Mouse (Mus musculus) cortical plate, adult 2 months (tissue): ENCODE results near the gene Muc13.

ENCODE experiments used
- CTCF ChIP-seq: fragments of 200-500 bp; IDR thresholded peaks from 2 replicates; pipeline ENCODE4 v1.5.1; 2011; ENCODE audit warnings: mild to moderate bottlenecking, control low read depth, low read length; ENCODE audit not compliant: insufficient read depth; ENCODE audit errors: extremely low read depth
- POLR2A ChIP-seq: fragments of 200-500 bp; IDR thresholded peaks from 2 replicates; pipeline ENCODE4 v1.6.1; 2011; ENCODE audit warnings: mild to moderate bottlenecking, low read length, control low read depth; ENCODE audit not compliant: insufficient read depth; ENCODE audit errors: extremely low read depth

DNA sequence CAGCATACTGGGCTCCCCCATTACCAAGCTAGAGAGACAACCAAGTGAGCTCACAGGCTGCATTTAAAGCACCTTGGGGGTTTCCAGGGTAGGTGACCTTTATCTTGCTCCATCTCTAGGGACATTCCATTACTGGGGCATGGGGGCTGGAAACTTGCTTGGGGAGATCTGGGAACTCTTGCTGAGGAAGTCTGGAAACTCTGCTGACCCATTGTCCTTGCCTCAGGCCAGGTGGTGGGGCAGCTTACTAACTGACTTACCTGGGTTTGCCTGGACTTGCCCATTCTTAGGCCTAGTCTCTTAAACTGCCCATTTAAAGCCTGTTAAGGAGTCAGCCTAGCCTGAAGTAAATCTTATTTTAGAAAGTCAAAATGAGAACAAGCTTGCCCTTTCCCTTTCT lies 59.4 kb downstream of the Muc13 start:
- TF ChIP-seq POLR2A (no peak), CTCF (no peak)
